Mouse (Mus musculus): ENCODE results near the gene Tfr2. TPM values are rescaled to one million over a fixed set of nuclear protein-coding genes. Genes with fewer than 3 reads are reported as not detected.

Gene Tfr2
- polyA plus RNA-seq, 1 experiment: 9.2 TPM

GRCm38 (mm10) chr5:137569031-137569430 lies 609 bp upstream of the Tfr2 start:
- peaks cover 63% of the 10 kb centered on the region for H3K4me1 ChIP-seq (ENCODE audit: control insufficient read depth)
- peaks cover 27% of the 10 kb centered on the region for H3K36me3 ChIP-seq (ENCODE audit: control insufficient read depth)
- peak overlapping the region; percentile 91 for H3K4me3 ChIP-seq (replicated peaks)
- TF ChIP-seq GATA1 (IDR thresholded peaks at IDR 0.05; ENCODE audit: low read length) (no peak), TAL1 (IDR thresholded peaks at IDR 0.05; ENCODE audit: low read length) (no peak)
- no peaks in the 10 kb centered on the region for H3K27me3 ChIP-seq (ENCODE audit: control insufficient read depth)
- H3K9me3 ChIP-seq (ENCODE audit: control insufficient read depth, low read length): no peaks in the 10 kb centered on the region; the same call in 1 of the 2 replicates

GRCm38 (mm10) chr5:137570181-137570580 lies 541 bp downstream of the Tfr2 start:
- TF ChIP-seq GATA1 (IDR thresholded peaks at IDR 0.05; ENCODE audit: low read length) (no peak), TAL1 (IDR thresholded peaks at IDR 0.05; ENCODE audit: low read length) (no peak)
- H3K9me3 ChIP-seq (ENCODE audit: control insufficient read depth, low read length): no peaks in the 10 kb centered on the region; the same call in 1 of the 2 replicates
- peaks cover 38% of the 10 kb centered on the region for H3K36me3 ChIP-seq (ENCODE audit: control insufficient read depth)
- peaks cover 74% of the 10 kb centered on the region for H3K4me1 ChIP-seq (ENCODE audit: control insufficient read depth)
- peak overlapping the region; percentile 91 for H3K4me3 ChIP-seq (replicated peaks)
- H3K27me3 ChIP-seq (ENCODE audit: control insufficient read depth): no peaks in the 10 kb centered on the region; the same call in 1 of the 2 replicates

GRCm38 (mm10) chr5:137570691-137571586 lies 1.3 kb downstream of the Tfr2 start:
- Histone ChIP-seq H3K4me1 (ENCODE audit: control insufficient read depth) (peaks cover 74% of the 10 kb centered on the region), H3K9me3 (ENCODE audit: control insufficient read depth, low read length) (no peaks in the 10 kb centered on the region; the same call in 1 of the 2 replicates), H3K4me3 (replicated peaks) (peak overlapping the region; percentile 91), H3K36me3 (ENCODE audit: control insufficient read depth) (peaks cover 46% of the 10 kb centered on the region), H3K27me3 (ENCODE audit: control insufficient read depth) (no peaks in the 10 kb centered on the region; the same call in 1 of the 2 replicates)
- TF ChIP-seq TAL1 (IDR thresholded peaks at IDR 0.05; ENCODE audit: low read length): peak; percentile 44; the same call in 2 of the 3 replicates
- peak; percentile 79 for TF ChIP-seq GATA1 (IDR thresholded peaks at IDR 0.05; ENCODE audit: low read length)

- Histone ChIP-seq H3K36me3 (ENCODE audit: control insufficient read depth) (peaks cover 79% of the 10 kb centered on the region), H3K4me1 (ENCODE audit: control insufficient read depth) (peaks cover 63% of the 10 kb centered on the region), H3K4me3 (replicated peaks) (peak overlapping the region; percentile 15), H3K27me3 (ENCODE audit: control insufficient read depth) (no peaks in the 10 kb centered on the region; the same call in 1 of the 2 replicates), H3K9me3 (ENCODE audit: control insufficient read depth, low read length) (no peaks in the 10 kb centered on the region)
- no peak for TF ChIP-seq GATA1 (IDR thresholded peaks at IDR 0.05; ENCODE audit: low read length)
- no peak for TF ChIP-seq TAL1 (IDR thresholded peaks at IDR 0.05; ENCODE audit: low read length)
Observed at GRCm38 (mm10) chr5:137574470-137574901, 4.8 kb downstream of the Tfr2 start.

GRCm38 (mm10) chr5:137580246-137580645 lies 10.6 kb downstream of the Tfr2 start:
- H3K9me3 ChIP-seq (ENCODE audit: control insufficient read depth, low read length): no peaks in the 10 kb centered on the region
- H3K4me1 ChIP-seq (ENCODE audit: control insufficient read depth): peaks cover 26% of the 10 kb centered on the region
- H3K36me3 ChIP-seq (ENCODE audit: control insufficient read depth): peaks cover 93% of the 10 kb centered on the region
- peaks cover 2% of the 10 kb centered on the region; the same call in 1 of the 2 replicates for H3K27me3 ChIP-seq (ENCODE audit: control insufficient read depth)
- TF ChIP-seq GATA1 (IDR thresholded peaks at IDR 0.05; ENCODE audit: low read length) (no peak), TAL1 (IDR thresholded peaks at IDR 0.05; ENCODE audit: low read length) (no peak)
- no peak overlapping the region for H3K4me3 ChIP-seq (replicated peaks)

GRCm38 (mm10) chr5:137582702-137583101 lies 13.1 kb downstream of the Tfr2 start:
- Histone ChIP-seq H3K4me3 (replicated peaks) (no peak overlapping the region), H3K9me3 (ENCODE audit: control insufficient read depth, low read length) (peaks cover 13% of the 10 kb centered on the region), H3K36me3 (ENCODE audit: control insufficient read depth) (peaks cover 96% of the 10 kb centered on the region), H3K4me1 (ENCODE audit: control insufficient read depth) (peaks cover 26% of the 10 kb centered on the region), H3K27me3 (ENCODE audit: control insufficient read depth) (peaks cover 2% of the 10 kb centered on the region; the same call in 1 of the 2 replicates)
- TF ChIP-seq GATA1 (IDR thresholded peaks at IDR 0.05; ENCODE audit: low read length) (no peak), TAL1 (IDR thresholded peaks at IDR 0.05; ENCODE audit: low read length) (no peak)

- TF ChIP-seq TAL1 (IDR thresholded peaks at IDR 0.05; ENCODE audit: low read length): no peak
- TF ChIP-seq GATA1 (IDR thresholded peaks at IDR 0.05; ENCODE audit: low read length): no peak
- Histone ChIP-seq H3K9me3 (ENCODE audit: control insufficient read depth, low read length) (peaks cover 14% of the 10 kb centered on the region), H3K27me3 (ENCODE audit: control insufficient read depth) (peaks cover 2% of the 10 kb centered on the region; the same call in 1 of the 2 replicates), H3K4me3 (replicated peaks) (no peak overlapping the region), H3K36me3 (ENCODE audit: control insufficient read depth) (peaks cover 90% of the 10 kb centered on the region), H3K4me1 (ENCODE audit: control insufficient read depth) (peaks cover 23% of the 10 kb centered on the region)
Observed at GRCm38 (mm10) chr5:137583670-137584169, 14.1 kb downstream of the Tfr2 start.

- Histone ChIP-seq H3K4me3 (replicated peaks) (no peak overlapping the region), H3K4me1 (ENCODE audit: control insufficient read depth) (peaks cover 11% of the 10 kb centered on the region), H3K9me3 (ENCODE audit: control insufficient read depth, low read length) (peaks cover 14% of the 10 kb centered on the region), H3K36me3 (ENCODE audit: control insufficient read depth) (peaks cover 77% of the 10 kb centered on the region), H3K27me3 (ENCODE audit: control insufficient read depth) (peaks cover 2% of the 10 kb centered on the region; the same call in 1 of the 2 replicates)
- TF ChIP-seq TAL1 (IDR thresholded peaks at IDR 0.05; ENCODE audit: low read length): no peak
- no peak for TF ChIP-seq GATA1 (IDR thresholded peaks at IDR 0.05; ENCODE audit: low read length)
Observed at GRCm38 (mm10) chr5:137584976-137585375, 15.3 kb downstream of the Tfr2 start.

GRCm38 (mm10) chr5:137590507-137590906 lies 20.9 kb downstream of the Tfr2 start:
- Histone ChIP-seq H3K4me3 (replicated peaks) (no peak overlapping the region), H3K36me3 (ENCODE audit: control insufficient read depth) (peaks cover 26% of the 10 kb centered on the region), H3K27me3 (ENCODE audit: control insufficient read depth) (no peaks in the 10 kb centered on the region), H3K4me1 (ENCODE audit: control insufficient read depth) (0 out of 2 replicates have a peak, but pooled peaks cover 2% of the 10 kb centered on the region), H3K9me3 (ENCODE audit: control insufficient read depth, low read length) (peaks cover 14% of the 10 kb centered on the region)
- TF ChIP-seq GATA1 (IDR thresholded peaks at IDR 0.05; ENCODE audit: low read length) (no peak), TAL1 (IDR thresholded peaks at IDR 0.05; ENCODE audit: low read length) (no peak)

All from erythroblast, embryonic 14.5 days (primary cell).